Mouse (Mus musculus): ENCODE data around the gene Psmd5.

- TF ChIP-seq GATA1 (IDR thresholded peaks at IDR 0.05; ENCODE audit: borderline replicate concordance, low read length) (no peak), FLI1 (IDR thresholded peaks at IDR 0.05; ENCODE audit: low read length) (no peak)
Measured at GRCm38 (mm10) chr2:34874816-34875345, at the start of gene Psmd5.
